Mouse (Mus musculus) spleen, adult 2 months (tissue): ENCODE data around the gene 2700097O09Rik.

Experiments used
- CTCF ChIP-seq: fragments of 200-500 bp; IDR thresholded peaks from 2 replicates; pipeline ENCODE4 v1.5.1; 2011; ENCODE audit warnings: mild to moderate bottlenecking, inconsistent platforms; ENCODE audit not compliant: insufficient read depth, insufficient read length, insufficient replicate concordance; ENCODE audit errors: extremely low read depth
- POLR2A ChIP-seq: fragments of 200-500 bp; IDR thresholded peaks from 2 replicates; pipeline ENCODE4 v1.6.1; 2011; ENCODE audit warnings: low read depth, low read length, inconsistent platforms

GRCm38 (mm10) chr12:55016339-55017118 lies 63.4 kb downstream of the 2700097O09Rik start:
- TF ChIP-seq POLR2A = no peak; the same call in 1 of the 2 replicates
- no peak for TF ChIP-seq CTCF
